Mouse (Mus musculus) olfactory bulb, adult 2 months (tissue): ENCODE results near the gene Nucb2.

Source experiments
- CTCF ChIP-seq: fragments of 200-500 bp; IDR thresholded peaks from 2 replicates; pipeline ENCODE4 v1.5.1; 2012; ENCODE audit warnings: low read depth, mild to moderate bottlenecking, low read length, moderate library complexity; ENCODE audit not compliant: insufficient read depth
- POLR2A ChIP-seq: fragments of 200-500 bp; IDR thresholded peaks from 2 replicates; pipeline ENCODE4 v1.6.1; 2012; ENCODE audit warnings: mild to moderate bottlenecking, low read depth, low read length, moderate library complexity; ENCODE audit not compliant: insufficient read depth

DNA sequence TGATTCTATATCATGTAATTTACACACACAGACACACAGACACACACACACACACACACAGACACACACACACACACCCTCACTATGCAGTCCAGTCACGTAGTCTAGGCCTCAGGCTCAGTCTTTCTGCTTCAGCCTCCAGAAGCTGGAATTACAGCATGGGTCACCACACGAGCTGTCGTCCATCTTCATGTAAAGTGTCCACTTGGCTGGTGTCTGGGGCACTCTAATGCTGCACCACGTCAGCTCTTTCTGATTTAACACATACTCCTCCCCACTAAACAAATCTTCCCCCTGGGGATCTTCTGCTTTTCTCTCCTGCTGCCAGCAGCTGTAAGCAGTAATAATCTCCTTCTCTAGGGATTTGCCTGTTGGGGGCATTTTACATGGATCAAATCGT is 13.1 kb downstream of the Nucb2 start:
- TF ChIP-seq CTCF (no peak), POLR2A (no peak)
